Mouse (Mus musculus) kidney, postnatal 36 days (tissue): ENCODE results near the gene Polr3h.

ENCODE experiments used
- DNase-seq, 2 experiments: peaks; one replicate each; pipeline ENCODE4 v3.0.0; 2021 to 2022; ENCODE audit warnings: mixed read lengths in 2 of 2

Gene Polr3h

GRCm38 (mm10) chr15:81839634-81840033, 86.4 kb downstream of the Polr3h start:
- peak; percentile 95 to 98 for DNase-seq

- peak; percentile 61 to 83 for DNase-seq
Observed at GRCm38 (mm10) chr15:81838554-81839235, 87.3 kb downstream of the Polr3h start.
